Mouse (Mus musculus): ENCODE data around the gene Gm43191. TPM values are rescaled to one million over a fixed set of nuclear protein-coding genes. Genes with fewer than 3 reads are reported as not detected.

The Gm43191 gene
- polyA plus RNA-seq, 1 experiment from 2014 or later, result not detected

GRCm38 (mm10) chr3:116638572-116638971, 42.5 kb downstream of the Gm43191 start:
- H3K9me3 ChIP-seq (ENCODE audit: low read depth, low read length), result no peaks in the 10 kb centered on the region
- H3K27me3 ChIP-seq (ENCODE audit: insufficient read depth, low read length), result no peaks in the 10 kb centered on the region
- no peak for TF ChIP-seq CTCF (IDR thresholded peaks at IDR 0.05; ENCODE audit: low read depth)
- no peak overlapping the region for H3K9ac ChIP-seq
- 80% methylated on average over 7 of the region's 7 CpGs for WGBS
- H3K4me2 ChIP-seq, result no peak overlapping the region
- peaks cover 87% of the 10 kb centered on the region for H3K36me3 ChIP-seq (ENCODE audit: insufficient read depth)
- ATAC-seq (ENCODE audit: insufficient read depth) (no peak), DNase-seq (no peak)
- no peak overlapping the region for H3K27ac ChIP-seq (ENCODE audit: low read depth)
- no peak overlapping the region for H3K4me3 ChIP-seq (ENCODE audit: low read depth, low read length)
- no peaks in the 10 kb centered on the region for H3K4me1 ChIP-seq (ENCODE audit: insufficient read depth)

DNA sequence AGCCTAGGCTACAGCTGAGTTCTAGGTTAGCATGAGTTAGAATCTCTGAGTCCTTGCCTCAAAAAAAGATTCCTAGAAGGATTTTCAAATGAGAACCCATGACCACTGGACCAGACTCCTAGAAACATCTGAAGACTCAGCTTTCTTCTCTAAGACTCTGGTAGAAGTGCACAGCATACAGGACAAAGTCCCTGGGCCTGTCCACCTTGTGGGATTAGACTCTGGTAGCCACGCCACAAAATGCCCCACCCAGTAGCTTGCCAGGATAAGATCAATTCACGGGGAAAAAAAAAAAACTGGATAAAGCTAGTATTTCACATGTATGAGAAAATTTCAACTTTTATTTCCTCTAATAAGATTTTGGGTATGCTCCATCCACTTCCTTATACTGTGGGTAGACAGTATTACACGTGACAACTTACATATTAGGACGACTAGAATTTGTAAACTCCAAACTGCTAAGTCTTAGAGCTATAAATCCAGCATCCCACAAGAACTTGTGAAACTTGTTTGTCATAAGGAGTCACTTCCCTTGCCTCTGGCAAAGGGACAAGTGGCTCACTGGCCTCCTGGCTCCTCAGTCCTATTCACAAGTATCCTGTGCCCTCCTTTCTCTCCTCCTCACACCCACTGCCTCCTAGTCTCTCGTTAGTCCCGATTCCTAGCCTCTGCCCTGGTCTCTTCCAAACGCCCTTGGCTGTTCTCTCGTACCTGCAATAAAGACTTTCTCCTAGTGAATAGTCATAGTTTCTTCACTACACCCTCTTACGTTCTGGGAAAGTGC, 43.2 kb downstream of the Gm43191 start:
- Histone ChIP-seq H3K4me3 (ENCODE audit: low read depth, low read length) (no peak overlapping the region), H3K9ac (no peak overlapping the region), H3K9me3 (ENCODE audit: low read depth, low read length) (no peaks in the 10 kb centered on the region), H3K27me3 (ENCODE audit: insufficient read depth, low read length) (no peaks in the 10 kb centered on the region), H3K27ac (ENCODE audit: low read depth) (no peak overlapping the region), H3K4me1 (ENCODE audit: insufficient read depth) (no peaks in the 10 kb centered on the region), H3K36me3 (ENCODE audit: insufficient read depth) (peaks cover 88% of the 10 kb centered on the region), H3K4me2 (no peak overlapping the region)
- 85% methylated on average over 9 of the region's 9 CpGs for WGBS
- ATAC-seq (ENCODE audit: insufficient read depth) (no peak), DNase-seq (no peak)
- no peak for TF ChIP-seq CTCF (IDR thresholded peaks at IDR 0.05; ENCODE audit: low read depth)

DNA sequence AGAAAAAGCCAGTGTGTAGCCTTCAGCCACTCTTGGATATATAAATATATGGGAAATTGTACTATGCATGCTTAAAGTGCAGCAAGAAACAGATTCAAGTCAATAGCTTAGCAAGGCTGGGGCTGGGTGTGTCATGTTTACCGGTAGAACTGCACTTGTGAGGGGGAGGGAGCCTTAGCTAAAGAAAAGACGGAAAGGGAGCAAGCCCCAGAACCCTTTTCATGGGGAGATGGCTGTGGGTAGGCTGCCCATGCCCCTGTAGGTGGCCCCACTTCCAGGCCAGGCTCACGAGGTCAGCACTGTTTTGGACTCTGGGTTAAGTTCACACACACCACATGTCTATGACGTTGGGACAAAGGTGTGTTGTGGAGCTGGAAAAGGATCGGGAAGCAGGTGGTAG, 45.3 kb downstream of the Gm43191 start:
- Histone ChIP-seq H3K4me2 (no peak overlapping the region), H3K9ac (no peak overlapping the region), H3K4me1 (ENCODE audit: insufficient read depth) (no peaks in the 10 kb centered on the region), H3K27me3 (ENCODE audit: insufficient read depth, low read length) (no peaks in the 10 kb centered on the region), H3K27ac (ENCODE audit: low read depth) (no peak overlapping the region), H3K36me3 (ENCODE audit: insufficient read depth) (peaks cover 90% of the 10 kb centered on the region), H3K9me3 (ENCODE audit: low read depth, low read length) (no peaks in the 10 kb centered on the region), H3K4me3 (ENCODE audit: low read depth, low read length) (no peak overlapping the region)
- no peak for TF ChIP-seq CTCF (IDR thresholded peaks at IDR 0.05; ENCODE audit: low read depth)
- DNase-seq, result no peak
- no peak for ATAC-seq (ENCODE audit: insufficient read depth)
- 63% methylated on average over 5 of the region's 5 CpGs for WGBS

- Histone ChIP-seq H3K9me3 (ENCODE audit: low read depth, low read length) (no peaks in the 10 kb centered on the region), H3K4me1 (ENCODE audit: insufficient read depth) (no peaks in the 10 kb centered on the region), H3K27ac (ENCODE audit: low read depth) (no peak overlapping the region), H3K4me3 (ENCODE audit: low read depth, low read length) (no peak overlapping the region), H3K27me3 (ENCODE audit: insufficient read depth, low read length) (no peaks in the 10 kb centered on the region), H3K36me3 (ENCODE audit: insufficient read depth) (peaks cover 91% of the 10 kb centered on the region), H3K9ac (no peak overlapping the region), H3K4me2 (no peak overlapping the region)
- TF ChIP-seq CTCF (IDR thresholded peaks at IDR 0.05; ENCODE audit: low read depth), result no peak
- ATAC-seq (ENCODE audit: insufficient read depth) (no peak), DNase-seq (no peak)
- 89% methylated on average over 8 of the region's 8 CpGs for WGBS
Measured at GRCm38 (mm10) chr3:116634853-116635252, 46.2 kb downstream of the Gm43191 start.

- no peaks in the 10 kb centered on the region for H3K27me3 ChIP-seq (ENCODE audit: insufficient read depth, low read length)
- H3K4me2 ChIP-seq, result no peak overlapping the region
- no peak for TF ChIP-seq CTCF (IDR thresholded peaks at IDR 0.05; ENCODE audit: low read depth)
- H3K36me3 ChIP-seq (ENCODE audit: insufficient read depth), result peaks cover 87% of the 10 kb centered on the region
- ATAC-seq (ENCODE audit: insufficient read depth) (no peak), DNase-seq (no peak)
- no peak overlapping the region for H3K27ac ChIP-seq (ENCODE audit: low read depth)
- H3K9me3 ChIP-seq (ENCODE audit: low read depth, low read length), result no peaks in the 10 kb centered on the region
- WGBS, result 96% methylated on average over 3 of the region's 3 CpGs
- no peaks in the 10 kb centered on the region for H3K4me1 ChIP-seq (ENCODE audit: insufficient read depth)
- H3K9ac ChIP-seq, result no peak overlapping the region
- H3K4me3 ChIP-seq (ENCODE audit: low read depth, low read length), result no peak overlapping the region
Measured at GRCm38 (mm10) chr3:116634091-116634490, 47.0 kb downstream of the Gm43191 start.

DNA sequence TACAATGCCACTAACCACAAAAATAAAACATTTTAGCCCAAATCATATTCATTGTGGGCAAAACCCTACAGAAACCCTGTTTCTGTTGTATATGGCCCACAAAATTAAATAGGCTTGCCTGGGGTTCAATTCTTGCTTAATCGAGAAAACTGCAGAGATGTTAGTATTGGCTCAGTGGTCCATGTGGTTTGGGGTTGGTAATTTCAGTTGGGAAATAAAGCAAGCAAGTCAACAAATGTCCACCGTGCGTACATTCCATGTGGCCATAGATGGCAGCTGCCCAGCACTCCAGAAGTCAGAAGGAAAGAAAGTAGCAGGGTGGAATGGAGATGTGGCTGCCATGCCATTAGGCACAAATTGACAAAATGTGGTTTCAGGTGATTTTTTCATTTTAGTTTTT, 48.1 kb downstream of the Gm43191 start:
- Histone ChIP-seq H3K9me3 (ENCODE audit: low read depth, low read length) (no peaks in the 10 kb centered on the region), H3K4me2 (no peak overlapping the region), H3K36me3 (ENCODE audit: insufficient read depth) (peaks cover 79% of the 10 kb centered on the region)

DNA sequence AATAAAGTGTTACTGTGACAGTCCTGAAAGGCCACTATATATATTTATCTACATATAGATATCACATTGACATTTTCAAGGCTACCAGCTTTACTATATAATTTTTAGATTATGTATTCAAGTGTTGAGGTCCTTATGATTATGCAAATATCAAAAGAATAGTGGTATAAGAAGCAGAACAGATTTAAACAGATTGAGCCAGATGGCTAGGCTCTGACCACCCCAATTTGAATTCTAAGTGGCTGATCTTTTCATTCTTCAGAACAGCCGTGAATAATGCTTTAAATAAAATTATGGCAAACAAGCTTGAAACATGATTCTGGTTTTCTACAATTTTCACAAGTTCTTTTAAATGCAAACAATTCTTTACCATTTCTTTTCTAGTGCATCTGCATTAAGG, 49.6 kb downstream of the Gm43191 start:
- ATAC-seq (ENCODE audit: insufficient read depth), result no peak
- H3K9me3 ChIP-seq (ENCODE audit: low read depth, low read length), result no peaks in the 10 kb centered on the region
- no peak overlapping the region for H3K4me3 ChIP-seq (ENCODE audit: low read depth, low read length)
- WGBS, result 74% methylated on average over 1 of the region's 1 CpGs
- H3K9ac ChIP-seq, result no peak overlapping the region
- TF ChIP-seq CTCF (IDR thresholded peaks at IDR 0.05; ENCODE audit: low read depth), result no peak
- DNase-seq, result no peak
- H3K27ac ChIP-seq (ENCODE audit: low read depth), result no peak overlapping the region
- H3K36me3 ChIP-seq (ENCODE audit: insufficient read depth), result peaks cover 76% of the 10 kb centered on the region
- H3K4me1 ChIP-seq (ENCODE audit: insufficient read depth), result no peaks in the 10 kb centered on the region
- no peak overlapping the region for H3K4me2 ChIP-seq
- H3K27me3 ChIP-seq (ENCODE audit: insufficient read depth, low read length), result no peaks in the 10 kb centered on the region

More for the DNA sequence above, 48.1 kb downstream of the Gm43191 start:
- Histone ChIP-seq H3K4me3 (ENCODE audit: low read depth, low read length) (no peak overlapping the region), H3K27me3 (ENCODE audit: insufficient read depth, low read length) (no peaks in the 10 kb centered on the region), H3K4me1 (ENCODE audit: insufficient read depth) (no peaks in the 10 kb centered on the region), H3K27ac (ENCODE audit: low read depth) (no peak overlapping the region), H3K9ac (no peak overlapping the region)
- TF ChIP-seq CTCF (IDR thresholded peaks at IDR 0.05; ENCODE audit: low read depth), result no peak
- DNase-seq (no peak), ATAC-seq (ENCODE audit: insufficient read depth) (no peak)
- 92% methylated on average over 3 of the region's 3 CpGs for WGBS

All from lung, embryonic 14.5 days (tissue).